Mouse (Mus musculus): ENCODE measurements around the gene Mbd5. TPM values are rescaled to one million over a fixed set of nuclear protein-coding genes. Genes with fewer than 3 reads are reported as not detected.
"Not testable (repeated sequence)": the region's sequence is repeated elsewhere in the genome, so short reads cannot be mapped to it uniquely, and the experiment has no call there.

Mbd5 gene
- polyA plus RNA-seq, 1 experiment, result 17.4 TPM

GRCm38 (mm10) chr2:49190984-49191383, 241.7 kb downstream of the Mbd5 start:
- H3K4me1 ChIP-seq (ENCODE audit: control insufficient read depth, insufficient read depth, low read length), result no peaks in the 10 kb centered on the region
- WGBS, result 81% methylated on average over 2 of the region's 2 CpGs
- TF ChIP-seq POLR2A (IDR thresholded peaks at IDR 0.05; ENCODE audit: borderline replicate concordance, control insufficient read depth, low read depth, low read length) (no peak), CTCF (IDR thresholded peaks at IDR 0.05; ENCODE audit: control insufficient read depth, insufficient read depth, low read length) (no peak)
- no peak overlapping the region for H3K4me3 ChIP-seq (replicated peaks; ENCODE audit: control insufficient read depth, low read depth, low read length)
- no peak overlapping the region for H3K27ac ChIP-seq (ENCODE audit: control insufficient read depth, insufficient read depth, low read depth, low read length, poor library complexity)

DNA sequence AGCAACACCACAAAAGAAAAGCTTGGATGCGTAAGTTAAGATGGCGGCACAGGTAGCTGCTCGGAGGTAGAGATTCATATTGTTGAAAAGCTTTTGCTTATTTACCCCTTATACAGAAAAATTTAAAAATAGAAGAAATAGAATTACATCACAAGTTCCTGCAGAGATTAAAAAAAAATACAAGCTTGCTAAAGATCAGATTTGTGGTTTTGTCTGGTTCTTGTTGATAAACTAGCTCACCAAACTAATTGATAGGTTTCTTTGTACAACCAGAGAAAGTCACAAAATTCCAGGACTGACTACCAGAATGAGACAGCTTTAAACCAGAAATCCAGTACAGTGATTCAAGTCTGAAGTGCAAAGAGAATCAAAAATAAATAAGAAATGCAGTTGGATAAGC, 242.4 kb downstream of the Mbd5 start:
- 90% methylated on average over 3 of the region's 3 CpGs for WGBS
- H3K4me3 ChIP-seq (replicated peaks; ENCODE audit: control insufficient read depth, low read depth, low read length), result no peak overlapping the region
- no peaks in the 10 kb centered on the region for H3K4me1 ChIP-seq (ENCODE audit: control insufficient read depth, insufficient read depth, low read length)
- no peak overlapping the region for H3K27ac ChIP-seq (ENCODE audit: control insufficient read depth, insufficient read depth, low read depth, low read length, poor library complexity)
- TF ChIP-seq POLR2A (IDR thresholded peaks at IDR 0.05; ENCODE audit: borderline replicate concordance, control insufficient read depth, low read depth, low read length), result no peak

DNA sequence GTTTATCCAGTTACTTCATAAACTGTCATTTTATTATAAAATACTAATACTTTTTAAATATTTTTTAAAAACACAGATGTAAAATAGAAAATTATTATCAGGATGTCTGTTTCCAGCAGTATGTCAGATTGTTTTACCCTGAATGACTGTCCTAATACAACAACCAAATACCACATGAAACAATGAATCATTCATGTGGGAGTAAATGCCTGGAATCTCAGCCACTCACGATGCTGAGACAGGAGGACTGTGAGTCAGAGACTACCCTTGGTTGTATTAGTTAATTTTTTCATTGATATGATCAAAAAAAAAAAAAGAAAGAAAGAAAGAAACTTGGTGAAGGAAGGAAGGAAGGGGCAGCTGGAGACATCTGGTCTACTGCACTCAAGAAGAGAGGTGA, 254.8 kb downstream of the Mbd5 start:
- H3K4me1 ChIP-seq (ENCODE audit: control insufficient read depth, insufficient read depth, low read length), result no peaks in the 10 kb centered on the region
- H3K27ac ChIP-seq (ENCODE audit: control insufficient read depth, insufficient read depth, low read depth, low read length, poor library complexity), result no peak overlapping the region
- TF ChIP-seq POLR2A (IDR thresholded peaks at IDR 0.05; ENCODE audit: borderline replicate concordance, control insufficient read depth, low read depth, low read length) (no peak), CTCF (IDR thresholded peaks at IDR 0.05; ENCODE audit: control insufficient read depth, insufficient read depth, low read length) (no peak)
- no peak overlapping the region for H3K4me3 ChIP-seq (replicated peaks; ENCODE audit: control insufficient read depth, low read depth, low read length)
- 78% methylated on average over 1 of the region's 1 CpGs for WGBS

GRCm38 (mm10) chr2:49205692-49206091, 256.4 kb downstream of the Mbd5 start:
- WGBS, result 62% methylated on average over 1 of the region's 1 CpGs
- not testable (repeated sequence) for H3K4me1 ChIP-seq (ENCODE audit: control insufficient read depth, insufficient read depth, low read length); H3K4me3 ChIP-seq (replicated peaks; ENCODE audit: control insufficient read depth, low read depth, low read length); H3K27ac ChIP-seq (ENCODE audit: control insufficient read depth, insufficient read depth, low read depth, low read length, poor library complexity)

DNA sequence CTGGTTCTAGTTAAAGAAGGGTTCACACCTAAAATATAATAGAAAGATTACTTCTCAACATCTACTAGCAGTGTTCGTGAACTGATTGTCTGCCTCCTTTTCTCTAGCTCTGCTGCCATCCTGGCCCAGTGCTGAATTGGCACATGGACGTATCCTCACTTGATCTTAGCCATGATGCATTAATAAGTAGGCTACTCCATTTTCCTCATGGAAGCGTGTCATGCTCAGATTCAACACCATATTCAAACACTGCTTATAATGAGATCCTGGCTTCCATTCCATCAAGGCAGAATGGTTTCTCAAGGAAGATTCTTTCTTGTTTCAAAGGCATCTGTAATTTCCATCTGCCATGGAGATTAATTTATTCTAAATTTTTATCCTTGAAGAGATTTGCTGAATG, 260.0 kb downstream of the Mbd5 start:
- Histone ChIP-seq H3K4me1 (ENCODE audit: control insufficient read depth, insufficient read depth, low read length) (no peaks in the 10 kb centered on the region), H3K27ac (ENCODE audit: control insufficient read depth, insufficient read depth, low read depth, low read length, poor library complexity) (no peak overlapping the region)
- 91% methylated on average over 3 of the region's 3 CpGs for WGBS

DNA sequence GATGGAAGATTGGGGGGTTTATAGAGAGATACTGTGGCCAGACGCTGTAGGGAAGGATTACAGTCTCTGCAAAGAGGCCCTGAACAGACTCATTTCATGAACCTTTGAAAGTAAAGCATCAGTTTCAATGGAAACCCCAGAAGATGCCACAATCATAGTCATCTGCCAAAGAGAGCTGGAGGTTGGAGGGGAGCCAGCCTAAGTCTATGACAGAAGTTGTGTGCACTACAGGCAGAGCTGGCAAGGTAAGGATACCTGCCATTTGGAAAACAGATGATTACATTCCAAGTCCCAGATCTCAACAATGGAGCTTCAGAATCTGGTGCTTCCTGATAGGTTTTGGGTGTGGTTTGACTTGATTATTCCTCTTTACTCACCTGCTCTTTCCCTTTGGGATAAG, 261.1 kb downstream of the Mbd5 start:
- no peak overlapping the region for H3K4me3 ChIP-seq (replicated peaks; ENCODE audit: control insufficient read depth, low read depth, low read length)
- WGBS, result 97% methylated on average over 1 of the region's 1 CpGs
- no peak overlapping the region for H3K27ac ChIP-seq (ENCODE audit: control insufficient read depth, insufficient read depth, low read depth, low read length, poor library complexity)
- H3K4me1 ChIP-seq (ENCODE audit: control insufficient read depth, insufficient read depth, low read length), result no peaks in the 10 kb centered on the region
- no peak for TF ChIP-seq CTCF (IDR thresholded peaks at IDR 0.05; ENCODE audit: control insufficient read depth, insufficient read depth, low read length)
- TF ChIP-seq POLR2A (IDR thresholded peaks at IDR 0.05; ENCODE audit: borderline replicate concordance, control insufficient read depth, low read depth, low read length), result no peak

More for the DNA sequence above, 260.0 kb downstream of the Mbd5 start:
- TF ChIP-seq POLR2A (IDR thresholded peaks at IDR 0.05; ENCODE audit: borderline replicate concordance, control insufficient read depth, low read depth, low read length), result no peak
- TF ChIP-seq CTCF (IDR thresholded peaks at IDR 0.05; ENCODE audit: control insufficient read depth, insufficient read depth, low read length), result no peak
- no peak overlapping the region for H3K4me3 ChIP-seq (replicated peaks; ENCODE audit: control insufficient read depth, low read depth, low read length)

DNA sequence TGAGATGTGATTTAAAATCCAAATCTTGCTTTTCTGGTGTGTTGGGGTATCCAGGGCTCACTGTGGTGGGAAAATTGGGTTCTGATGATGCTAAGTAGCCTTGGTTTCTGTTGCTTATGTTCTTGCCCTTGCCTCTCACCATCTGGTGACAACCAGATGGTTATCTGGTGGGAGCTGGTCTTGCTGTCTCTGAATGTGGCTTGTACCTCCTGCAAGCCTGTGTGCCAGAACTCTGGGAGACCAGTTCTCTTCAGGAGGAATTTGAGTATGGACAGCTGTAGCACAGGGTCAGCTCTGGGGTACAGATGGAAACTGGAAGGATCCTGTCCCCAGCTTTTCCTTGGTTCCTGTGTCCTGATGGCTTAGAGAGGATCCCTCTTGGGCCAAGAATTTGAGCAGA, 280.4 kb downstream of the Mbd5 start:
- TF ChIP-seq POLR2A (IDR thresholded peaks at IDR 0.05; ENCODE audit: borderline replicate concordance, control insufficient read depth, low read depth, low read length) (no peak), CTCF (IDR thresholded peaks at IDR 0.05; ENCODE audit: control insufficient read depth, insufficient read depth, low read length) (no peak)
- Histone ChIP-seq H3K27ac (ENCODE audit: control insufficient read depth, insufficient read depth, low read depth, low read length, poor library complexity) (no peak overlapping the region), H3K4me1 (ENCODE audit: control insufficient read depth, insufficient read depth, low read length) (no peaks in the 10 kb centered on the region), H3K4me3 (replicated peaks; ENCODE audit: control insufficient read depth, low read depth, low read length) (no peak overlapping the region)

DNA sequence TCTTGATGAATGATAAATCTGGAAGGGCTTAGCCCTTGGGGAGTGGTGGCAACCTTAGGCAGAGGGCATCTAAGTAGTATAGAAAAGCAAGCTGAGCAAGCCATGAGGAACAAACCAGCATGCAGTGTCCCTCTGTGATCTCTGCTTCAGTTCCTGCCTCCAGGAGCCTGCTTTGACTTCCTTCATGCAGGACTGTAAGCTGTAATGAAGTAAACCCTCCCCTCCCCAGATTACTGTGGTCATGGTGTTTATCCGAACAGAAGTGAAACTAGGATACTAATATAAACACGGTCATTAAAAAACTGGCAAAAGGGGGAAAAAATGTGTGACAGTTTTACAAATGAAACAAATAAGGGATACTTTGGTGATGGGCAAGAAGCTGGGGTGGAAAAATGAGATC, 284.8 kb downstream of the Mbd5 start:
- WGBS, result 72% methylated on average over 2 of the region's 2 CpGs
- Histone ChIP-seq H3K27ac (ENCODE audit: control insufficient read depth, insufficient read depth, low read depth, low read length, poor library complexity) (no peak overlapping the region), H3K4me3 (replicated peaks; ENCODE audit: control insufficient read depth, low read depth, low read length) (no peak overlapping the region), H3K4me1 (ENCODE audit: control insufficient read depth, insufficient read depth, low read length) (no peaks in the 10 kb centered on the region)
- TF ChIP-seq POLR2A (IDR thresholded peaks at IDR 0.05; ENCODE audit: borderline replicate concordance, control insufficient read depth, low read depth, low read length) (no peak), CTCF (IDR thresholded peaks at IDR 0.05; ENCODE audit: control insufficient read depth, insufficient read depth, low read length) (no peak)

DNA sequence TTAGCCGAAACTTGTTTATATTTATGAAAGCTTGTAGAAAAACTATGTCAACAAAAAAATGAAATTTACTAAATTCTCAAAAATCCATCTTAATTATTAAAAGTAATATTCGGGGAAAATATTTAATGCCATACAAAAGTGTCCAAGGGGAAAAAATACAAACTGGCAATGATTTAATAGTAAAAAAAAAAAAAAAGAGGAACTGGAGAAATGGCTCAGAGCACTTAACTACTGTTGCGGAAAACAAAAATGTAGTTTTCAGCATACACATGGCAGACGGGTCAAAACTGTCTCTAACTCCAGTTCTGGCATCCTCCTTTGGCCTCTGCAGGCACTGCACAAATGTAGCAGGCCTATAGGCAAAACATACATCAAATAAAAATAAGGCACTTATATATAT, 292.4 kb downstream of the Mbd5 start:
- Histone ChIP-seq H3K4me3 (replicated peaks; ENCODE audit: control insufficient read depth, low read depth, low read length) (no peak overlapping the region), H3K27ac (ENCODE audit: control insufficient read depth, insufficient read depth, low read depth, low read length, poor library complexity) (no peak overlapping the region), H3K4me1 (ENCODE audit: control insufficient read depth, insufficient read depth, low read length) (no peaks in the 10 kb centered on the region)
- TF ChIP-seq POLR2A (IDR thresholded peaks at IDR 0.05; ENCODE audit: borderline replicate concordance, control insufficient read depth, low read depth, low read length), result no peak
- TF ChIP-seq CTCF (IDR thresholded peaks at IDR 0.05; ENCODE audit: control insufficient read depth, insufficient read depth, low read length), result no peak
- 67% methylated on average over 4 of the region's 4 CpGs for WGBS

All from bone marrow, adult 2 months (tissue).